Mouse (Mus musculus): ENCODE data around the gene March10.
A peak's percentile ranks its signal among the peaks of the same experiment; 100 is the strongest.

Gene March10

GRCm38 (mm10) chr11:105390290-105390689, 66.2 kb downstream of the March10 start:
- DNase-seq: no peak

GRCm38 (mm10) chr11:105388636-105389035, 67.9 kb downstream of the March10 start:
- DNase-seq: no peak

GRCm38 (mm10) chr11:105385266-105385665, 71.3 kb downstream of the March10 start:
- DNase-seq: no peak

- peak; percentile 45 to 62 for DNase-seq
Observed at GRCm38 (mm10) chr11:105375821-105376235, 80.7 kb downstream of the March10 start.

- DNase-seq: no peak
Observed at GRCm38 (mm10) chr11:105374526-105375175, 81.9 kb downstream of the March10 start.

GRCm38 (mm10) chr11:105373881-105374280, 82.7 kb downstream of the March10 start:
- no peak for DNase-seq

- DNase-seq: no peak
Observed at GRCm38 (mm10) chr11:105371818-105372217, 84.7 kb downstream of the March10 start.

- no peak for DNase-seq
Observed at GRCm38 (mm10) chr11:105369526-105370386, 86.8 kb downstream of the March10 start.

- DNase-seq: no peak
Observed at GRCm38 (mm10) chr11:105368833-105369232, 87.7 kb downstream of the March10 start.

GRCm38 (mm10) chr11:105367163-105367562, 89.4 kb downstream of the March10 start:
- DNase-seq: no peak

- no peak for DNase-seq
Observed at GRCm38 (mm10) chr11:105366051-105366450, 90.5 kb downstream of the March10 start.

- no peak for DNase-seq
Observed at GRCm38 (mm10) chr11:105365611-105366010, 90.9 kb downstream of the March10 start.

GRCm38 (mm10) chr11:105364386-105365065, 92.0 kb downstream of the March10 start:
- DNase-seq: no peak

GRCm38 (mm10) chr11:105363598-105364385, 92.7 kb downstream of the March10 start:
- no peak for DNase-seq

GRCm38 (mm10) chr11:105362946-105363597, 93.5 kb downstream of the March10 start:
- DNase-seq: peak; percentile 78

GRCm38 (mm10) chr11:105362041-105362765, 94.3 kb downstream of the March10 start:
- DNase-seq: peak; percentile 41 to 55

- DNase-seq: no peak
Observed at GRCm38 (mm10) chr11:105356301-105356700, 100.2 kb downstream of the March10 start.

GRCm38 (mm10) chr11:105353891-105354280, 102.6 kb downstream of the March10 start:
- no peak for DNase-seq

GRCm38 (mm10) chr11:105352954-105353890, 103.3 kb downstream of the March10 start:
- DNase-seq: peak; percentile 99 to 100

- no peak for DNase-seq
Observed at GRCm38 (mm10) chr11:105352152-105352551, 104.4 kb downstream of the March10 start.

Data from cerebellum, postnatal 36 days (tissue).